29 mouse cellular contexts compared by ENCODE assay signal in the genomic region with DNA sequence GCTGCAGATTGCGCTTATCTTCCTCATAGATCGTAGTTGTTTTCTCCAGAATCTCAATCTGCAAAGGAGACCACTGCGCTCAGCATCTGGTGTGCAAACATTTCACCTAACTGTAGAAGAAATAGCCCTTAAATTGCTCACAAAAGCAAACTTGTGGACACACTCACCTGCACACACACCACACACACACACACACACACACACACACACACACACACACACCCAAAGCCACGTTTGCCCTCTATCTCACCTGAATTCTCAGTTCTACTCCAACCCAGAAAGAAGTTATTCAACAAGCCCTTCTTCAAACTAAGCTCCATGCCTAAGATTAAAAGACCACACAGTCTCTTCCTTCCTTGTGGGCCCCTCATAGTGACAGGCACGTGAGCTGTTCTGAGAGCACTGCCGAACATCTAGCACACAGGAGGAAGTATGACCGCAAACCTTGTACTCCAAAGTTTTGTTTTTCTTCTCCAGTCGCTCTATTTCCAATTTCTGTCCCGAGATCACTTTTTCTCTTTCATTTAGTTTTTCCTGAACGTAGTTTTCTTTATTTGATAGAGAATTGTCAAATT. TPM values are rescaled to one million over a fixed set of nuclear protein-coding genes. Genes with fewer than 3 reads are reported as not detected.
DNase-seq lines count a peak whose midpoint lies in the region; ATAC-seq and TF ChIP-seq lines count a peak whose summit lies in the region.
"Had no signal": no experiment of that assay in that cellular context is flagged by ENCODE, and none has a peak within 500 bp of the region (broad histone marks: within the 10 kb centered on the region; RNA-seq: fewer than 3 reads in every experiment).

No protein-coding gene starts in this region.

- intact Hi-C loops in heart, adult 2 months (cut with DNase I), result no loop called here
- intact Hi-C loops in gastrocnemius, postnatal 14 days (cut with DNase I; ENCODE audit: low total_unique reads), result no loop called here

- H3K4me3 ChIP-seq in heart, adult 2 months, result no peak overlapping the region
- H3K4me3 ChIP-seq in kidney, embryonic 14.5 days (ENCODE audit: low read length), result no peak overlapping the region
- H3K4me3 ChIP-seq: erythroblast, embryonic 14.5 days; heart, embryonic 12.5 days; kidney, embryonic 15.5 days; left cerebral cortex, adult 2 months; limb, embryonic 13.5 days; liver, embryonic 12.5 days; megakaryocyte, embryonic 14.5 days; neural tube, embryonic 15.5 days had no signal

- no peak for TF ChIP-seq EP300 in heart, adult 2 months (IDR thresholded peaks at IDR 0.05; ENCODE audit: insufficient read depth, low read depth, low read length)

- peak; percentile 93 for ATAC-seq in common myeloid progenitor, adult 5-6 weeks (replicated peaks; ENCODE audit: low read depth, poor library complexity, severe bottlenecking)
- ATAC-seq in kidney, embryonic 14.5 days (ENCODE audit: low FRiP score, low TSS enrichment), result no peak
- ATAC-seq: forebrain, embryonic 16.5 days; intestine, postnatal 0 days; liver, embryonic 12.5 days; liver, postnatal 0 days had no signal

- TF ChIP-seq CTCF in heart, adult 2 months (IDR thresholded peaks at IDR 0.05), result no peak

- no peak for TF ChIP-seq POLR2A in heart, adult 2 months (IDR thresholded peaks at IDR 0.05; ENCODE audit: insufficient read depth, low read depth, low read length)

- H3K4me2 ChIP-seq in kidney, embryonic 14.5 days (replicated peaks; ENCODE audit: low read depth, low read length), result no peak overlapping the region
- H3K4me2 ChIP-seq: heart, embryonic 12.5 days; hindbrain, embryonic 14.5 days; kidney, embryonic 15.5 days; limb, embryonic 13.5 days; liver, embryonic 12.5 days; neural tube, embryonic 15.5 days had no signal

- no peaks in the 10 kb centered on the region for H3K36me3 ChIP-seq in heart, adult 2 months (ENCODE audit: control insufficient read depth, insufficient read depth, low read length)
- H3K36me3 ChIP-seq in kidney, embryonic 14.5 days (ENCODE audit: control insufficient read depth, insufficient read depth, low read length), result peaks cover 98% of the 10 kb centered on the region
- H3K36me3 ChIP-seq: neural tube, embryonic 15.5 days had no signal

- no peaks in the 10 kb centered on the region for H3K79me2 ChIP-seq in heart, adult 2 months (replicated peaks; ENCODE audit: control insufficient read depth, insufficient read depth, low read length)

- H3K4me1 ChIP-seq in heart, adult 2 months (ENCODE audit: control insufficient read depth, insufficient read depth, low read length), result no peaks in the 10 kb centered on the region
- H3K4me1 ChIP-seq in kidney, embryonic 14.5 days (ENCODE audit: control insufficient read depth, insufficient read depth, low read length), result no peaks in the 10 kb centered on the region
- H3K4me1 ChIP-seq: heart, embryonic 12.5 days; kidney, embryonic 15.5 days; limb, embryonic 13.5 days; neural tube, embryonic 15.5 days had no signal

- 91% methylated on average over 10 of the region's 10 CpGs for WGBS in heart, adult 2 months
- WGBS in kidney, embryonic 14.5 days, result 89% methylated on average over 10 of the region's 10 CpGs

- H3K27ac ChIP-seq in heart, adult 2 months, result no peak overlapping the region
- H3K27ac ChIP-seq in kidney, embryonic 14.5 days (ENCODE audit: low read depth, low read length), result no peak overlapping the region
- H3K27ac ChIP-seq: hindbrain, embryonic 14.5 days; kidney, embryonic 15.5 days; left cerebral cortex, adult 2 months; limb, embryonic 13.5 days; liver, embryonic 12.5 days; neural tube, embryonic 15.5 days had no signal

- no peaks in the 10 kb centered on the region for H3K9me3 ChIP-seq in kidney, embryonic 14.5 days (ENCODE audit: control insufficient read depth, low read length)
- H3K9me3 ChIP-seq: heart, embryonic 12.5 days; kidney, embryonic 15.5 days; limb, embryonic 13.5 days; liver, embryonic 12.5 days; megakaryocyte, embryonic 14.5 days; neural tube, embryonic 15.5 days had no signal

- peak; percentile 37 to 46 for DNase-seq in CD8-positive naive resting alpha-beta T cell, adult 2 months (ENCODE audit: low read depth in 2 of 2, low spot score in 2 of 2)
- peak; percentile 75 for DNase-seq in naive thymus-derived CD4-positive, alpha-beta T cell, adult 2 months (ENCODE audit: low read depth)
- DNase-seq in thymus, postnatal 25 days, result peak; percentile 52
- no peak for DNase-seq in heart, adult 2 months
- DNase-seq in gastrocnemius, postnatal 14 days, result no peak
- DNase-seq: adrenal gland, postnatal 25 days; cerebellum, adult 18-20 months; cerebellum, postnatal 10 days; gastrocnemius, postnatal 25 days; heart, adult 18-20 months; heart, postnatal 4 days; kidney, postnatal 25 days; liver, postnatal 0 days; lung, postnatal 36 days; midbrain, embryonic 14.5 days; right cerebral cortex, postnatal 4 days had no signal

- no peaks in the 10 kb centered on the region for H3K27me3 ChIP-seq in heart, adult 2 months (ENCODE audit: control insufficient read depth, insufficient read depth, low read length)
- no peaks in the 10 kb centered on the region for H3K27me3 ChIP-seq in kidney, embryonic 14.5 days (ENCODE audit: control insufficient read depth, insufficient read depth, low read length)
- H3K27me3 ChIP-seq: heart, embryonic 12.5 days; kidney, embryonic 15.5 days; limb, embryonic 13.5 days; liver, embryonic 12.5 days; megakaryocyte, embryonic 14.5 days; neural tube, embryonic 15.5 days had no signal

- no peak overlapping the region for H3K9ac ChIP-seq in heart, adult 2 months (ENCODE audit: low read depth, low read length)
- H3K9ac ChIP-seq in kidney, embryonic 14.5 days (ENCODE audit: low read depth, low read length), result no peak overlapping the region
- H3K9ac ChIP-seq: heart, embryonic 12.5 days; hindbrain, embryonic 14.5 days; kidney, embryonic 15.5 days; limb, embryonic 13.5 days; liver, embryonic 12.5 days; liver, postnatal 0 days; neural tube, embryonic 15.5 days had no signal

RNA-seq across cellular contexts. Expression of a gene that starts 10.8 kb away (rescaled TPM):
- 4,884 and 5,218 TPM in 2 replicates for total RNA-seq in common myeloid progenitor, adult 5-6 weeks (2017)
- total RNA-seq in heart, adult 2 months (2021), result 1,000 to 10,000 TPM; 1,490 to 1,640 TPM
- 2,522 and 4,232 TPM in 2 replicates for polyA plus RNA-seq in heart, adult 2 months (2012; rRNA removed)
- polyA plus RNA-seq in kidney, embryonic 14.5 days (2014; fragmentation: Nextera tagmentation; extraction: Ambion mirVana), result 1,603 and 2,211 TPM in 2 replicates
- 1,000 to 10,000 TPM; 1,466 to 1,621 TPM for total RNA-seq in gastrocnemius, postnatal 14 days (2021)

RNA-seq across cellular contexts. Expression of a gene that starts 21.4 kb away (rescaled TPM):
- total RNA-seq in common myeloid progenitor, adult 5-6 weeks (2017), result 229 and 241 TPM in 2 replicates
- total RNA-seq in heart, adult 2 months (2021), result under 1 TPM; 0.52 to 0.68 TPM
- 0.45 and 1.0 TPM in 2 replicates for polyA plus RNA-seq in heart, adult 2 months (2012; rRNA removed)
- 94.6 and 128 TPM in 2 replicates for polyA plus RNA-seq in kidney, embryonic 14.5 days (2014; fragmentation: Nextera tagmentation; extraction: Ambion mirVana)
- 1 to 10 TPM; 7.4 to 8.7 TPM for total RNA-seq in gastrocnemius, postnatal 14 days (2021)

Comparison
In these comparisons a context has a peak if more than half of its experiments do, and no peak if none do; other contexts are left out.
1. DNase-seq: peak in CD8-positive naive resting alpha-beta T cell, adult 2 months (2 of 2), naive thymus-derived CD4-positive, alpha-beta T cell, adult 2 months (single experiment) and thymus, postnatal 25 days (single experiment); none in heart, adult 2 months (0 of 2) and gastrocnemius, postnatal 14 days (single experiment).
2. RNA of a gene that starts 21.4 kb away (total RNA-seq): 229 to 241 TPM in common myeloid progenitor, adult 5-6 weeks; 7.4 to 8.7 TPM in gastrocnemius, postnatal 14 days and 0.52 to 0.68 TPM in heart, adult 2 months; every median in the first group is over 10 times any median in the second.